Mouse (Mus musculus) adrenal gland, adult 18-20 months (tissue): Measurements from ENCODE around the gene Slc12a6. TPM values are rescaled to one million over a fixed set of nuclear protein-coding genes. Genes with fewer than 3 reads are reported as not detected.
"Not testable (repeated sequence)": the region's sequence is repeated elsewhere in the genome, so short reads cannot be mapped to it uniquely, and the experiment has no call there.

ENCODE experiments used
- DNase-seq, 2 experiments: peaks; one replicate each; pipeline ENCODE4 v3.0.0; 2021 to 2022; ENCODE audit warnings: low spot score in 2 of 2
- total RNA-seq, 2 experiments: library from RNA; stranded (reverse); gene quantifications; 1 replicate in 1 of 2; 2 replicates in 1 of 2; pipeline ENCODE4 v1.2.3; 2021

Gene Slc12a6
- total RNA-seq, 2 experiments from 2014 or later, result 26.9 to 32.5 TPM

GRCm38 (mm10) chr2:112261748-112262653 lies 3.6 kb upstream of the Slc12a6 start, which contains the start of gene Nop10:
Gene Nop10 (plus strand): TSS chr2:112261926.
- peak; percentile 75 to 86 for DNase-seq

- no peak for DNase-seq
Measured at GRCm38 (mm10) chr2:112262779-112263295, 2.8 kb upstream of the Slc12a6 start.

- DNase-seq, result no peak
Measured at GRCm38 (mm10) chr2:112264364-112264763, 1.3 kb upstream of the Slc12a6 start.

- DNase-seq, result peak; percentile 38 to 44
Measured at GRCm38 (mm10) chr2:112266242-112266592, 592 bp downstream of the Slc12a6 start, which contains the start of gene Gm21985. Gene Gm21985 (plus strand): TSS chr2:112266314.

GRCm38 (mm10) chr2:112266780-112267179 lies 1.2 kb downstream of the Slc12a6 start:
- peak in 1 of 2 experiments; percentile 22 for DNase-seq

- no peak for DNase-seq
Measured at GRCm38 (mm10) chr2:112267547-112268269, 2.1 kb downstream of the Slc12a6 start.

- DNase-seq, result no peak
Measured at GRCm38 (mm10) chr2:112270011-112270410, 4.4 kb downstream of the Slc12a6 start.

GRCm38 (mm10) chr2:112272909-112273308 lies 7.3 kb downstream of the Slc12a6 start:
- DNase-seq, result no peak

GRCm38 (mm10) chr2:112273474-112273873 lies 7.8 kb downstream of the Slc12a6 start:
- no peak for DNase-seq

GRCm38 (mm10) chr2:112276870-112277269 lies 11.2 kb downstream of the Slc12a6 start:
- no peak for DNase-seq

- no peak for DNase-seq
Measured at GRCm38 (mm10) chr2:112282846-112283245, 17.2 kb downstream of the Slc12a6 start.

GRCm38 (mm10) chr2:112284363-112285030 lies 18.9 kb downstream of the Slc12a6 start:
- peak; percentile 50 to 53 for DNase-seq

- no peak for DNase-seq
Measured at GRCm38 (mm10) chr2:112285031-112285390, 19.4 kb downstream of the Slc12a6 start.

- not testable (repeated sequence) for DNase-seq
Measured at GRCm38 (mm10) chr2:112286062-112286461, 20.4 kb downstream of the Slc12a6 start.

GRCm38 (mm10) chr2:112287059-112287458 lies 21.4 kb downstream of the Slc12a6 start:
- no peak for DNase-seq

- no peak for DNase-seq
Measured at GRCm38 (mm10) chr2:112289507-112289906, 23.9 kb downstream of the Slc12a6 start.

- DNase-seq, result no peak
Measured at GRCm38 (mm10) chr2:112292823-112293222, 27.2 kb downstream of the Slc12a6 start.

- DNase-seq, result no peak
Measured at GRCm38 (mm10) chr2:112296211-112296610, 30.6 kb downstream of the Slc12a6 start.

- DNase-seq, result no peak
Measured at GRCm38 (mm10) chr2:112298221-112298620, 32.6 kb downstream of the Slc12a6 start.

GRCm38 (mm10) chr2:112308671-112309070 lies 43.0 kb downstream of the Slc12a6 start:
- no peak for DNase-seq

- DNase-seq, result no peak
Measured at GRCm38 (mm10) chr2:112309161-112309600, 43.6 kb downstream of the Slc12a6 start.
